Mouse (Mus musculus): Measurements from ENCODE around the gene Slc43a3. TPM values are rescaled to one million over a fixed set of nuclear protein-coding genes. Genes with fewer than 3 reads are reported as not detected.

The Slc43a3 gene
- polyA plus RNA-seq, 1 experiment: 4.5 TPM

GRCm38 (mm10) chr2:84996376-84996775, 60.0 kb downstream of the Slc43a3 start:
- H3K36me3 ChIP-seq (ENCODE audit: control insufficient read depth, insufficient read depth): no peaks in the 10 kb centered on the region
- H3K4me3 ChIP-seq: no peak overlapping the region
- no peak overlapping the region for H3K4me2 ChIP-seq (ENCODE audit: low read depth)
- no peak overlapping the region for H3ac ChIP-seq (ENCODE audit: control insufficient read depth, insufficient read length)
- no peak for TF ChIP-seq POLR2AphosphoS2 (IDR thresholded peaks at IDR 0.05; ENCODE audit: insufficient read length, low read depth)
- TF ChIP-seq E2F4 (IDR thresholded peaks at IDR 0.05; ENCODE audit: insufficient read depth): no peak
- no peak for TF ChIP-seq TCF3 (IDR thresholded peaks at IDR 0.05; ENCODE audit: insufficient read length, low read depth)
- TF ChIP-seq MYOD1 (IDR thresholded peaks at IDR 0.05; ENCODE audit: control insufficient read depth in 1 of 3, insufficient read length in 2 of 3, low read depth in 2 of 3): no peak
- no peak for TF ChIP-seq REST (IDR thresholded peaks at IDR 0.05; ENCODE audit: insufficient read depth, insufficient read length)
- no peak for TF ChIP-seq TCF12 (IDR thresholded peaks at IDR 0.05; ENCODE audit: insufficient read depth, poor library complexity, severe bottlenecking)
- no peak for TF ChIP-seq MAX (IDR thresholded peaks at IDR 0.05; ENCODE audit: low read depth)
- no peak for TF ChIP-seq MYOG (IDR thresholded peaks at IDR 0.05; ENCODE audit: control insufficient read depth in 1 of 3, insufficient read depth in 1 of 3, insufficient read length in 2 of 3, low read depth in 2 of 3)
- H3K27me3 ChIP-seq (ENCODE audit: control insufficient read depth, insufficient read depth, insufficient read length): no peaks in the 10 kb centered on the region
- H3K79me2 ChIP-seq (ENCODE audit: control insufficient read depth, insufficient read depth): no peaks in the 10 kb centered on the region

GRCm38 (mm10) chr2:84999486-85000181, 63.3 kb downstream of the Slc43a3 start:
- no peak overlapping the region for H3ac ChIP-seq (ENCODE audit: control insufficient read depth, insufficient read length)
- no peak overlapping the region for H3K4me2 ChIP-seq (ENCODE audit: low read depth)
- H3K4me3 ChIP-seq: no peak overlapping the region
- H3K79me2 ChIP-seq (ENCODE audit: control insufficient read depth, insufficient read depth): no peaks in the 10 kb centered on the region
- no peaks in the 10 kb centered on the region for H3K36me3 ChIP-seq (ENCODE audit: control insufficient read depth, insufficient read depth)
- H3K27me3 ChIP-seq (ENCODE audit: control insufficient read depth, insufficient read depth, insufficient read length): no peaks in the 10 kb centered on the region
- TF ChIP-seq MYOD1 (IDR thresholded peaks at IDR 0.05; ENCODE audit: control insufficient read depth in 1 of 3, insufficient read length in 2 of 3, low read depth in 2 of 3): no peak
- no peak for TF ChIP-seq TCF3 (IDR thresholded peaks at IDR 0.05; ENCODE audit: insufficient read length, low read depth)
- TF ChIP-seq E2F4 (IDR thresholded peaks at IDR 0.05; ENCODE audit: insufficient read depth): no peak
- no peak for TF ChIP-seq MYOG (IDR thresholded peaks at IDR 0.05; ENCODE audit: control insufficient read depth in 1 of 3, insufficient read depth in 1 of 3, insufficient read length in 2 of 3, low read depth in 2 of 3)
- no peak for TF ChIP-seq SRF (IDR thresholded peaks at IDR 0.05; ENCODE audit: control insufficient read depth, insufficient read length, low read depth)
- no peak for TF ChIP-seq MAX (IDR thresholded peaks at IDR 0.05; ENCODE audit: low read depth)
- no peak for TF ChIP-seq REST (IDR thresholded peaks at IDR 0.05; ENCODE audit: insufficient read depth, insufficient read length)
- no peak for TF ChIP-seq USF1 (IDR thresholded peaks at IDR 0.05; ENCODE audit: low read depth)
- no peak for TF ChIP-seq POLR2AphosphoS2 (IDR thresholded peaks at IDR 0.05; ENCODE audit: insufficient read length, low read depth)
- TF ChIP-seq CEBPB (IDR thresholded peaks at IDR 0.05; ENCODE audit: insufficient read depth, poor library complexity, severe bottlenecking): no peak
- no peak for TF ChIP-seq TCF12 (IDR thresholded peaks at IDR 0.05; ENCODE audit: insufficient read depth, poor library complexity, severe bottlenecking)
- TF ChIP-seq POLR2A (IDR thresholded peaks at IDR 0.05; ENCODE audit: insufficient read length, low read depth): no peak

DNA sequence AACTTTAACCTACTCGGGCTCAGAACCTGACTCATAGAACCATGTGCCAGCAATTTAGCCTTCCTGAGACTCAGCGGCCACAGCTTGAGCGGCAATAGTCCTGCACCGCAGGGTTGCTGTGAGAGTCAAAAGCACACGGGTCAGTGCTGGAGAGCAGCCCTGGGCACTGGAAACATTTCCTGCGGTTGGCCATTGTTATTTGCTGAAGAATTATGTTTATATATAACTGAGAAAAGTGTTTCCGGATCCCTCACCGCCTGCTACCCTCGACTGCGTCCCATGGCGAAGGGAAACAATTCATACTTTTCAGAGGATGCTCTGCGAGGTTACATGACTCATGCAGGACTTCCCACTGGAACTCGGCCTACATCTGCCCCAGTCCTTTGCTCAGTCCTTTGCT, 65.1 kb downstream of the Slc43a3 start:
- Histone ChIP-seq H3K4me2 (ENCODE audit: low read depth) (peak overlapping the region; percentile 53), H3ac (ENCODE audit: control insufficient read depth, insufficient read length) (no peak overlapping the region), H3K36me3 (ENCODE audit: control insufficient read depth, insufficient read depth) (no peaks in the 10 kb centered on the region), H3K79me2 (ENCODE audit: control insufficient read depth, insufficient read depth) (no peaks in the 10 kb centered on the region), H3K27me3 (ENCODE audit: control insufficient read depth, insufficient read depth, insufficient read length) (no peaks in the 10 kb centered on the region), H3K4me3 (no peak overlapping the region)
- TF ChIP-seq REST (IDR thresholded peaks at IDR 0.05; ENCODE audit: insufficient read depth, insufficient read length): no peak
- no peak for TF ChIP-seq SRF (IDR thresholded peaks at IDR 0.05; ENCODE audit: control insufficient read depth, insufficient read length, low read depth)
- TF ChIP-seq USF1 (IDR thresholded peaks at IDR 0.05; ENCODE audit: low read depth): no peak
- no peak for TF ChIP-seq POLR2AphosphoS2 (IDR thresholded peaks at IDR 0.05; ENCODE audit: insufficient read length, low read depth)
- no peak for TF ChIP-seq MYOD1 (IDR thresholded peaks at IDR 0.05; ENCODE audit: control insufficient read depth in 1 of 3, insufficient read length in 2 of 3, low read depth in 2 of 3)
- no peak for TF ChIP-seq E2F4 (IDR thresholded peaks at IDR 0.05; ENCODE audit: insufficient read depth)
- TF ChIP-seq CEBPB (IDR thresholded peaks at IDR 0.05; ENCODE audit: insufficient read depth, poor library complexity, severe bottlenecking): no peak

- Histone ChIP-seq H3K4me2 (ENCODE audit: low read depth) (no peak overlapping the region), H3ac (ENCODE audit: control insufficient read depth, insufficient read length) (no peak overlapping the region), H3K4me3 (no peak overlapping the region), H3K79me2 (ENCODE audit: control insufficient read depth, insufficient read depth) (no peaks in the 10 kb centered on the region), H3K27me3 (ENCODE audit: control insufficient read depth, insufficient read depth, insufficient read length) (no peaks in the 10 kb centered on the region), H3K36me3 (ENCODE audit: control insufficient read depth, insufficient read depth) (no peaks in the 10 kb centered on the region)
- TF ChIP-seq TCF12 (IDR thresholded peaks at IDR 0.05; ENCODE audit: insufficient read depth, poor library complexity, severe bottlenecking) (no peak), MAX (IDR thresholded peaks at IDR 0.05; ENCODE audit: low read depth) (no peak), TCF3 (IDR thresholded peaks at IDR 0.05; ENCODE audit: insufficient read length, low read depth) (no peak), SRF (IDR thresholded peaks at IDR 0.05; ENCODE audit: control insufficient read depth, insufficient read length, low read depth) (no peak), E2F4 (IDR thresholded peaks at IDR 0.05; ENCODE audit: insufficient read depth) (no peak), MYOD1 (IDR thresholded peaks at IDR 0.05; ENCODE audit: control insufficient read depth in 1 of 3, insufficient read length in 2 of 3, low read depth in 2 of 3) (no peak), POLR2A (IDR thresholded peaks at IDR 0.05; ENCODE audit: insufficient read length, low read depth) (no peak), REST (IDR thresholded peaks at IDR 0.05; ENCODE audit: insufficient read depth, insufficient read length) (no peak), CEBPB (IDR thresholded peaks at IDR 0.05; ENCODE audit: insufficient read depth, poor library complexity, severe bottlenecking) (no peak), POLR2AphosphoS2 (IDR thresholded peaks at IDR 0.05; ENCODE audit: insufficient read length, low read depth) (no peak), MYOG (IDR thresholded peaks at IDR 0.05; ENCODE audit: control insufficient read depth in 1 of 3, insufficient read depth in 1 of 3, insufficient read length in 2 of 3, low read depth in 2 of 3) (no peak), USF1 (IDR thresholded peaks at IDR 0.05; ENCODE audit: low read depth) (no peak)
These were observed 66.2 kb downstream of the Slc43a3 start for GRCm38 (mm10) chr2:85002575-85002974.
